Mouse (Mus musculus): Measurements from ENCODE around the gene Dcakd.
A peak's percentile ranks its signal among the peaks of the same experiment; 100 is the strongest.

Gene Dcakd

GRCm38 (mm10) chr11:103028176-103028891 is at the start of gene Dcakd, which contains the start of gene Nmt1:
TSS of gene Dcakd (minus strand) at chr11:103028333.
TSS of gene Nmt1 (plus strand) at chr11:103028190.
- peak; percentile 98 for DNase-seq

- no peak for DNase-seq
These were observed 48.4 kb upstream of the Dcakd start for GRCm38 (mm10) chr11:103076581-103076980.

- peak; percentile 76 for DNase-seq
These were observed 47.9 kb upstream of the Dcakd start for GRCm38 (mm10) chr11:103076010-103076409.

GRCm38 (mm10) chr11:103074796-103075323 is 46.7 kb upstream of the Dcakd start:
- no peak for DNase-seq

- no peak for DNase-seq
These were observed 46.1 kb upstream of the Dcakd start for GRCm38 (mm10) chr11:103074121-103074650.

GRCm38 (mm10) chr11:103073671-103074070 is 45.5 kb upstream of the Dcakd start:
- no peak for DNase-seq

GRCm38 (mm10) chr11:103070322-103070880 is 42.3 kb upstream of the Dcakd start:
- DNase-seq: no peak

- no peak for DNase-seq
These were observed 41.6 kb upstream of the Dcakd start for GRCm38 (mm10) chr11:103069731-103070130.

GRCm38 (mm10) chr11:103068884-103069283 is 40.8 kb upstream of the Dcakd start:
- no peak for DNase-seq

- no peak for DNase-seq
These were observed 40.1 kb upstream of the Dcakd start for GRCm38 (mm10) chr11:103068272-103068671.

- no peak for DNase-seq
These were observed 39.4 kb upstream of the Dcakd start for GRCm38 (mm10) chr11:103067457-103068001.

- no peak for DNase-seq
These were observed 38.9 kb upstream of the Dcakd start for GRCm38 (mm10) chr11:103067051-103067361.

GRCm38 (mm10) chr11:103066191-103067050 is 38.3 kb upstream of the Dcakd start:
- DNase-seq: no peak

- DNase-seq: no peak
These were observed 30.5 kb upstream of the Dcakd start for GRCm38 (mm10) chr11:103058499-103059085.

- DNase-seq: no peak
These were observed 28.5 kb upstream of the Dcakd start for GRCm38 (mm10) chr11:103056636-103057035.

- DNase-seq: peak; percentile 85
These were observed 26.7 kb upstream of the Dcakd start for GRCm38 (mm10) chr11:103054798-103055197.

GRCm38 (mm10) chr11:103053191-103054076 is 25.3 kb upstream of the Dcakd start:
- no peak for DNase-seq

- no peak for DNase-seq
These were observed 23.9 kb upstream of the Dcakd start for GRCm38 (mm10) chr11:103052078-103052477.

GRCm38 (mm10) chr11:103051249-103051691 is 23.1 kb upstream of the Dcakd start:
- peak; percentile 50 for DNase-seq

GRCm38 (mm10) chr11:103050153-103050552 is 22.0 kb upstream of the Dcakd start:
- peak; percentile 63 for DNase-seq

GRCm38 (mm10) chr11:103049611-103050010 is 21.5 kb upstream of the Dcakd start:
- no peak for DNase-seq
